Mouse (Mus musculus) lung, embryonic 15.5 days (tissue): ENCODE results near the gene Ccl4. TPM values are rescaled to one million over a fixed set of nuclear protein-coding genes. Genes with fewer than 3 reads are reported as not detected.

ENCODE experiments used
- ATAC-seq: fragments of 200-750 bp; cut with Nextera tagmentation; 2 replicates; pipeline ENCODE4 v1.8.0; 2017; ENCODE audit warnings: moderate number of reproducible peaks, borderline replicate concordance; ENCODE audit not compliant: low FRiP score, low TSS enrichment; ENCODE audit errors: extremely low read depth
- H3K27ac ChIP-seq: fragments of 300-500 bp; sonication (generic); 2 replicates; pipeline ENCODE4 v1.5.1; 2015; ENCODE audit warnings: moderate library complexity, mild to moderate bottlenecking, inconsistent platforms
- H3K27me3 ChIP-seq: fragments of 300-500 bp; sonication (generic); 2 replicates; pipeline ENCODE4 v1.6.1; 2015; ENCODE audit warnings: inconsistent platforms
- H3K36me3 ChIP-seq: fragments of 300-500 bp; sonication (generic); 2 replicates; pipeline ENCODE4 v1.6.1; 2015; ENCODE audit warnings: inconsistent platforms
- H3K4me1 ChIP-seq: fragments of 300-500 bp; sonication (generic); 2 replicates; pipeline ENCODE4 v1.6.1; 2015; ENCODE audit warnings: inconsistent platforms
- H3K4me2 ChIP-seq: fragments of 300-500 bp; sonication (generic); 2 replicates; pipeline ENCODE4 v1.6.1; 2015; ENCODE audit warnings: inconsistent platforms, mild to moderate bottlenecking, moderate library complexity
- H3K4me3 ChIP-seq: fragments of 300-500 bp; sonication (generic); 2 replicates; pipeline ENCODE4 v1.5.1; 2015; ENCODE audit warnings: mild to moderate bottlenecking, inconsistent platforms
- H3K9ac ChIP-seq: fragments of 300-500 bp; sonication (generic); 2 replicates; pipeline ENCODE4 v1.6.1; 2015; ENCODE audit warnings: inconsistent platforms
- H3K9me3 ChIP-seq: fragments of 300-500 bp; sonication (generic); 2 replicates; pipeline ENCODE4 v1.6.1; 2016; ENCODE audit warnings: inconsistent platforms
- WGBS: fragments of 180-500 bp; shearing (Covaris S2); methylation state at CpG from one replicate; pipeline ENCODE4 v1.1.7; 2015; 5-methylcytosine and 5-hydroxymethylcytosine counted together
- polyA plus RNA-seq: library from polyadenylated mRNA; unstranded; fragments of >200 nt; fragmentation: Nextera tagmentation; extraction: Ambion mirVana; gene quantifications from 2 replicates; pipeline ENCODE4 v1.2.1, GENCODE M21; 2015

The Ccl4 gene
- polyA plus RNA-seq: 0.56 TPM in 1 of 2 replicates, not detected in the other

GRCm38 (mm10) chr11:83662204-83662603 lies at the start of gene Ccl4:
TSS of gene Ccl4 (plus strand) at chr11:83662584.
- no peaks in the 10 kb centered on the region for H3K9me3 ChIP-seq
- no peak within 1 kb of the TSS for H3K27ac ChIP-seq
- no peaks in the 10 kb centered on the region for H3K27me3 ChIP-seq
- no peaks in the 10 kb centered on the region for H3K36me3 ChIP-seq
- ATAC-seq: no peak
- H3K4me2 ChIP-seq: no peak within 1 kb of the TSS
- no peak within 1 kb of the TSS for H3K9ac ChIP-seq
- H3K4me3 ChIP-seq: no peak within 1 kb of the TSS
- WGBS: 67% methylated on average over 6 of the region's 6 CpGs
- no peaks in the 10 kb centered on the region for H3K4me1 ChIP-seq

- Histone ChIP-seq H3K36me3 (no peaks in the 10 kb centered on the region), H3K9me3 (no peaks in the 10 kb centered on the region), H3K27me3 (no peaks in the 10 kb centered on the region), H3K27ac (no peak overlapping the region), H3K4me2 (no peak overlapping the region), H3K9ac (no peak overlapping the region), H3K4me3 (no peak overlapping the region), H3K4me1 (no peaks in the 10 kb centered on the region)
- no peak for ATAC-seq
- 100% methylated on average over 1 of the region's 1 CpGs for WGBS
Observed at GRCm38 (mm10) chr11:83616586-83616985, 45.8 kb upstream of the Ccl4 start.

GRCm38 (mm10) chr11:83618238-83618637 lies 44.1 kb upstream of the Ccl4 start:
- 74% methylated on average over 5 of the region's 5 CpGs for WGBS

GRCm38 (mm10) chr11:83619037-83619436 lies 43.3 kb upstream of the Ccl4 start:
- H3K9ac ChIP-seq: no peak overlapping the region
- 91% methylated on average over 1 of the region's 1 CpGs for WGBS
- H3K9me3 ChIP-seq: no peaks in the 10 kb centered on the region

More at GRCm38 (mm10) chr11:83618238-83618637, 44.1 kb upstream of the Ccl4 start:
- H3K4me1 ChIP-seq: no peaks in the 10 kb centered on the region
- no peak overlapping the region for H3K4me2 ChIP-seq
- H3K27me3 ChIP-seq: no peaks in the 10 kb centered on the region
- H3K27ac ChIP-seq: no peak overlapping the region
- no peaks in the 10 kb centered on the region for H3K36me3 ChIP-seq
- H3K4me3 ChIP-seq: no peak overlapping the region
- ATAC-seq: no peak
- H3K9ac ChIP-seq: no peak overlapping the region
- no peaks in the 10 kb centered on the region for H3K9me3 ChIP-seq

GRCm38 (mm10) chr11:83623586-83623985 lies 38.8 kb upstream of the Ccl4 start:
- Histone ChIP-seq H3K27me3 (no peaks in the 10 kb centered on the region), H3K27ac (no peak overlapping the region), H3K4me2 (no peak overlapping the region), H3K9ac (no peak overlapping the region), H3K9me3 (no peaks in the 10 kb centered on the region), H3K4me1 (no peaks in the 10 kb centered on the region), H3K36me3 (no peaks in the 10 kb centered on the region), H3K4me3 (no peak overlapping the region)
- no peak for ATAC-seq
- WGBS: 79% methylated on average over 3 of the region's 3 CpGs

More at GRCm38 (mm10) chr11:83619037-83619436, 43.3 kb upstream of the Ccl4 start:
- Histone ChIP-seq H3K36me3 (no peaks in the 10 kb centered on the region), H3K4me1 (no peaks in the 10 kb centered on the region), H3K27me3 (no peaks in the 10 kb centered on the region), H3K27ac (no peak overlapping the region), H3K4me2 (no peak overlapping the region), H3K4me3 (no peak overlapping the region)
- no peak for ATAC-seq

- WGBS: 81% methylated on average over 9 of the region's 9 CpGs
- H3K36me3 ChIP-seq: no peaks in the 10 kb centered on the region
Observed at GRCm38 (mm10) chr11:83628808-83629207, 33.6 kb upstream of the Ccl4 start.

GRCm38 (mm10) chr11:83630630-83631029 lies 31.8 kb upstream of the Ccl4 start:
- H3K4me1 ChIP-seq: no peaks in the 10 kb centered on the region
- H3K4me3 ChIP-seq: no peak overlapping the region
- no peaks in the 10 kb centered on the region for H3K9me3 ChIP-seq
- 73% methylated on average over 1 of the region's 1 CpGs for WGBS
- H3K36me3 ChIP-seq: no peaks in the 10 kb centered on the region
- no peak overlapping the region for H3K27ac ChIP-seq
- no peak for ATAC-seq
- H3K27me3 ChIP-seq: no peaks in the 10 kb centered on the region
- H3K4me2 ChIP-seq: no peak overlapping the region
- H3K9ac ChIP-seq: no peak overlapping the region

More at GRCm38 (mm10) chr11:83628808-83629207, 33.6 kb upstream of the Ccl4 start:
- Histone ChIP-seq H3K9me3 (no peaks in the 10 kb centered on the region), H3K27ac (no peak overlapping the region), H3K4me1 (no peaks in the 10 kb centered on the region), H3K4me2 (no peak overlapping the region), H3K9ac (no peak overlapping the region), H3K27me3 (no peaks in the 10 kb centered on the region), H3K4me3 (no peak overlapping the region)
- no peak for ATAC-seq

- no peak overlapping the region for H3K4me2 ChIP-seq
- no peaks in the 10 kb centered on the region for H3K27me3 ChIP-seq
- no peaks in the 10 kb centered on the region for H3K36me3 ChIP-seq
- H3K9me3 ChIP-seq: no peaks in the 10 kb centered on the region
- no peaks in the 10 kb centered on the region for H3K4me1 ChIP-seq
- H3K27ac ChIP-seq: no peak overlapping the region
- WGBS: 58% methylated on average over 2 of the region's 2 CpGs
- no peak overlapping the region for H3K4me3 ChIP-seq
- no peak for ATAC-seq
- H3K9ac ChIP-seq: no peak overlapping the region
Observed at GRCm38 (mm10) chr11:83631065-83631464, 31.3 kb upstream of the Ccl4 start.

GRCm38 (mm10) chr11:83632744-83633143 lies 29.6 kb upstream of the Ccl4 start:
- no peak overlapping the region for H3K27ac ChIP-seq

GRCm38 (mm10) chr11:83634425-83634824 lies 28.0 kb upstream of the Ccl4 start:
- H3K27me3 ChIP-seq: no peaks in the 10 kb centered on the region
- H3K36me3 ChIP-seq: no peaks in the 10 kb centered on the region
- no peak overlapping the region for H3K4me3 ChIP-seq
- H3K9me3 ChIP-seq: no peaks in the 10 kb centered on the region
- H3K9ac ChIP-seq: no peak overlapping the region
- ATAC-seq: no peak
- H3K4me2 ChIP-seq: no peak overlapping the region
- H3K27ac ChIP-seq: no peak overlapping the region
- WGBS: 78% methylated on average over 4 of the region's 4 CpGs
- no peaks in the 10 kb centered on the region for H3K4me1 ChIP-seq

More at GRCm38 (mm10) chr11:83632744-83633143, 29.6 kb upstream of the Ccl4 start:
- WGBS: 52% methylated on average over 4 of the region's 4 CpGs
- H3K27me3 ChIP-seq: no peaks in the 10 kb centered on the region
- no peak overlapping the region for H3K9ac ChIP-seq
- no peaks in the 10 kb centered on the region for H3K36me3 ChIP-seq
- no peak for ATAC-seq
- H3K4me3 ChIP-seq: no peak overlapping the region
- H3K4me2 ChIP-seq: no peak overlapping the region
- H3K9me3 ChIP-seq: no peaks in the 10 kb centered on the region
- H3K4me1 ChIP-seq: no peaks in the 10 kb centered on the region

- no peak overlapping the region for H3K9ac ChIP-seq
- no peak overlapping the region for H3K4me2 ChIP-seq
- H3K27ac ChIP-seq: no peak overlapping the region
- WGBS: 85% methylated on average over 2 of the region's 2 CpGs
- ATAC-seq: no peak
- H3K9me3 ChIP-seq: no peaks in the 10 kb centered on the region
- no peaks in the 10 kb centered on the region for H3K4me1 ChIP-seq
- no peaks in the 10 kb centered on the region for H3K27me3 ChIP-seq
- H3K4me3 ChIP-seq: no peak overlapping the region
- H3K36me3 ChIP-seq: no peaks in the 10 kb centered on the region
Observed at GRCm38 (mm10) chr11:83634898-83635297, 27.5 kb upstream of the Ccl4 start.

- Histone ChIP-seq H3K27ac (no peak overlapping the region), H3K4me2 (no peak overlapping the region), H3K4me3 (no peak overlapping the region), H3K36me3 (no peaks in the 10 kb centered on the region), H3K4me1 (no peaks in the 10 kb centered on the region), H3K27me3 (no peaks in the 10 kb centered on the region), H3K9me3 (no peaks in the 10 kb centered on the region), H3K9ac (no peak overlapping the region)
- WGBS: 66% methylated on average over 1 of the region's 1 CpGs
- no peak for ATAC-seq
Observed at GRCm38 (mm10) chr11:83636742-83637235, 25.6 kb upstream of the Ccl4 start.

GRCm38 (mm10) chr11:83638934-83639333 lies 23.4 kb upstream of the Ccl4 start:
- no peaks in the 10 kb centered on the region for H3K4me1 ChIP-seq
- no peaks in the 10 kb centered on the region for H3K36me3 ChIP-seq
- no peak overlapping the region for H3K4me3 ChIP-seq
- H3K27me3 ChIP-seq: no peaks in the 10 kb centered on the region
- no peak for ATAC-seq
- WGBS: 51% methylated on average over 2 of the region's 2 CpGs
- H3K9ac ChIP-seq: no peak overlapping the region
- no peaks in the 10 kb centered on the region for H3K9me3 ChIP-seq
- no peak overlapping the region for H3K27ac ChIP-seq
- no peak overlapping the region for H3K4me2 ChIP-seq
